Mouse (Mus musculus) G1E (cell line): Measurements from ENCODE around the gene Fam189a1.

ENCODE experiments used
- CTCF ChIP-seq: IDR thresholded peaks from 2 replicates; pipeline ENCODE4 v1.5.1; 2012; ENCODE audit warnings: low read depth, low read length, inconsistent platforms, mixed read lengths
- POLR2AphosphoS5 ChIP-seq: IDR thresholded peaks from 2 replicates; pipeline ENCODE4 v1.6.1; 2012; ENCODE audit warnings: low read depth, low read length, inconsistent platforms; ENCODE audit not compliant: insufficient replicate concordance
- TAL1 ChIP-seq: conservative IDR thresholded peaks from 2 replicates; pipeline ENCODE4 v1.6.1; 2012; ENCODE audit warnings: low read depth, low read length, inconsistent platforms, mixed read lengths

DNA sequence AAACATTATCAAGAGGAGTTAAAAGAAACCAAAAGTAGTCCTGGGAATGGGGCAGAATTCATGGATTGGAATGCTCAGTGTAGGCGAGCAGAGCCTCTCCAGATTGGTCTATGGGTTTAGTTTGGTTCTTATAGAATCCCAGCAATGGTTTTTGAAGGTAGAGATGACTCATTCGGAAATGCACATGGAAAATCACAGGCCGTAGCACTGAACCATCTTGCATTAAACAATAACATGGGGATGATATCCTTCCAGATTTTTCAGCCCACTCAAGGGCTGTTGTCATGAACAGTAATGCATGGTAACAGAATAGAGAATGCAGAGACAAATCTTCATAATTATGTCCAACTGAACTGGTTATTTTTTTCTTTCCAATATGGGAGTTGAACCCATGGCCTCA, 390.8 kb downstream of the Fam189a1 start:
- TF ChIP-seq TAL1 (no peak), CTCF (no peak), POLR2AphosphoS5 (no peak)
